Mouse (Mus musculus): ENCODE results near the gene Tmem235.
A peak's percentile ranks its signal among the peaks of the same experiment; 100 is the strongest.
"Not testable (repeated sequence)": the region's sequence is repeated elsewhere in the genome, so short reads cannot be mapped to it uniquely, and the experiment has no call there.

Gene Tmem235

DNA sequence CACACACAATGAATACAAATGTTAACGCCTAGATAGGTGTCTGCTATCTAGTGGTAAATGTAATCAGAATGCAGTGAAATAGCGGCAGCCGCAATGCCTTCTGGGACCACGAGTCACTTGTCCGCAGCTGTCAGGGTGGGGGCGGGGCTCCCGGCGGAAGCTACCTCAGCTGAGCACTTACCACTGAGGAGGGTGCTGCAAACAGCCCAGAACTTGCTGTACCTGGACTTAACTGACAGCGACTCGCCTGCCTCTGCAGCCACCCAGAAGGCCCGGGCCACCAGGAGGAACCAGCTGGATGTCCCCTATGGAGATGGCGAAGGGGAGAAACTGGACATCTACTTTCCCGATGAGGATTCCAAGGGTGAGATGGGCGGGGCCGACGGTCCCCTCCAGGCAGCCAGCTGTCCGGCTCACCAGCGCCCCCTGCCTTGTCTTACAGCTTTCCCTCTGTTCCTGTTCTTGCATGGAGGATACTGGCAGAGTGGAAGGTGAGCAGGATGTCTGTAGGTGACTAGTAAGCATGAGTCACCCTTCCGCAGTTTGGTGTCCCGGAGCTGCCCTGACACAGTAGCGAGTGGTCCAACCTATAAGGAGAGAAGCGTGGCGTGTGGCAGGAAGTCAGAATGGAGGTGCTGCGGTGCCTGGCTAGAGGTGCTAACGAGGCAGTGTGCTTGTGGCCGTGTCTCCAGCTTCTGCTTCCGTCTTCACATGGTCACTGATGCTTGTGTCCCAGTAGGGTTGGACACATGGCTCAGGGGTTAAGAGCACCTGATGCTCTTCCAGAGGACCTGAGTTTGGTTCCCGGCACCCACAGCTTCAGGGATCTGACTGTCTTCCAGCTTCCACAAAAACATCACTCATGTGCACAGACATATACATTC is 28.2 kb upstream of the Tmem235 start:
- DNase-seq (ENCODE audit: low spot score in 2 of 2): peak; percentile 87 to 91

- DNase-seq (ENCODE audit: low spot score in 2 of 2): not testable (repeated sequence)
Observed at GRCm38 (mm10) chr11:117833509-117833908, 27.0 kb upstream of the Tmem235 start.

DNA sequence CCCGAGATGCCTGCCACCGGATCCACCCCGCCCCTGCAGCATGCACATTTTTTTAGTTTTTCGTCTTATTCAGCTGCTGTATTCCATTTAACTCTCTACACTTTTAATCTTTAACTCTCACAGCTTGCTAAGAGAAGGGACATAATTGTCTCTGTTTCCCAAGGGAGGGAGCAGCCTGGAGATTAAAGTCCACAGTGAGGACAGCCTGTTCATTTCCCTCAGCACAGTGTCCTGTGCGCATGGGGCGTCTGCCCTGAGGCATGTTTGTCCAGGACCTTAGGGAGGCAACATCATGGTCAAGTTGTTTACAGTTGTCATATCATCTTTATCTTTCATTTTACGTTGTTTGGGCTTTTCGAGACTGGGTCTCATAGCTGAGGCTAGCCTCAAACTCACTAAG is 26.5 kb upstream of the Tmem235 start:
- DNase-seq (ENCODE audit: low spot score in 2 of 2): no peak

- peak in 1 of 2 experiments; percentile 60 for DNase-seq (ENCODE audit: low spot score in 2 of 2)
Observed at GRCm38 (mm10) chr11:117836306-117836705, 24.2 kb upstream of the Tmem235 start.

GRCm38 (mm10) chr11:117838572-117838971 is 22.0 kb upstream of the Tmem235 start:
- DNase-seq (ENCODE audit: low spot score in 2 of 2): peak; percentile 68 to 77

DNA sequence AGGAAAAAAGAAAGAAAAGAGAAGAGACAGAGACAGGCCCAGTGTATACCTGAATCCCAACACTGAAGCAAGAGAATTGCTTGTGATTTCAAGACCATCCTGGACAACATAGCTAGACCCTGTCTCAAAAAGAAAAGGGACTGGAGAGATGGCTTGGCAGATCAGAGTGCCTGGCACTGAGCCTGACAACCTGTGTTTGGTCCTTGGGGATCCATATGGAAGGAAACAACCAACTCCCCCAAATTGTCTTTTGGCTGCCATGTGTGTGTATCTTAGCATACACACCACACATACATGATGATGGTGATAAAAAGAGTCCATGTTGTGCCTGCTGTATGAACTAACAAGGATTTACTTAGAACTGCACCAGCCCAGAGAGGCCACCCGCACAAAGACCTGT is 21.5 kb upstream of the Tmem235 start:
- no peak for DNase-seq (ENCODE audit: low spot score in 2 of 2)

DNA sequence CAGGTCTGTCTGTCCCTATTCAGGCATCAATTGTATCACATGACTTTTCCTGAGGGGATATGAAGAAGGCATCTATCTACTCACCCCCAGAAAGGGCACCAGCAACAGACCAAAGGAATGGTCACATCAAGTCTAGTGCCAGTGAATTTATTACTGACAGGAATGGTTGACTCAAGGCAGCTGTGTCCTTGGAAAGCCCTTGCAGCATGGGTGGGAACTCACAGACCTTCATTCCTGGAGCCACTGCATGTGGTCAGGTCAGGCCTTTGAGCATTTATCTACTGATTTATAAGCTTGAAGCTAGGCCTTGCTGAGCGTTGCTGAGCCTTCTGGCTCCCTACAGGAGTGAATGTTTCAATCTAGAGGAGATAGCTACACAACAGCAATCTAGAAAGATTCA is 19.6 kb upstream of the Tmem235 start:
- DNase-seq (ENCODE audit: low spot score in 2 of 2): no peak

- DNase-seq (ENCODE audit: low spot score in 2 of 2): no peak
Observed at GRCm38 (mm10) chr11:117843434-117843833, 17.1 kb upstream of the Tmem235 start.

- DNase-seq (ENCODE audit: low spot score in 2 of 2): no peak
Observed at GRCm38 (mm10) chr11:117844997-117845396, 15.6 kb upstream of the Tmem235 start.

DNA sequence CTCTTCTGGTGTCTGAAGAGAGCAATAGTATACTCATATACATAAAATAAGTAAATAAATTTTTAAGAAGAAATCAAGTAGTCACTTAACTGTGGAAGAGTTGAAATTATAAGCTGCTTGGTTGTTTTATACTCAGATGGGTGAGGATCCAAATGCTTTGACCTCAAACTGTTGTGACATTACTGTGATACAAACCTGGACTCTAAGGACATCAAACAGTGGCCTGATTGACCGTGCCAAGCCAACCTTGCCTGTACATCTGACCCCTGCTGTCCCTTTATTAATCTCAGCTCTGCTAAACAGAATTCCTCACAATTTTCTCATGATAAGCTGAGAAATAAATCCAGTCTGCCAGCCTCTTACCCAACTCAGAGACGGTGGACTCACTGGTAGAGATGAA is 14.9 kb upstream of the Tmem235 start:
- DNase-seq (ENCODE audit: low spot score in 2 of 2): no peak

DNA sequence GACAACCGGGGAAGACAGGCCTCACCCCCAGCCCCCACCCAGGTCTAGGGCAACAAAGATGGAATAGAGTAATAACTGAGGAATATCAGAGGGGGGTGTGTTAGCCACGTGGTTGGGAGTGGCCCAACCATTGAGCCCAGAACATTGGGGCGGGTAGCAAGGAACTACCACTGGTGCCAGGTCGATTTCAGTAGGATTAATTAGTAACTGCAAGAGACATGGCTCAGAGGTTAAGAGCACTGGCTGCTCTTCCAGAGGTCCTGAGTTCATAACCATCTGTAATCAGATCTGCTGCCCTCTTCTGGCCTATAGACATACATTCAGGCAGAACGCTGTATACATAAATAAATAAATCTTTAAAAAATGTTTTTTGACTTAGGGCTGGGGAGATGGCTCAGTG is 13.9 kb upstream of the Tmem235 start:
- DNase-seq (ENCODE audit: low spot score in 2 of 2): no peak

GRCm38 (mm10) chr11:117847593-117848215 is 12.8 kb upstream of the Tmem235 start:
- DNase-seq (ENCODE audit: low spot score in 2 of 2): no peak

DNA sequence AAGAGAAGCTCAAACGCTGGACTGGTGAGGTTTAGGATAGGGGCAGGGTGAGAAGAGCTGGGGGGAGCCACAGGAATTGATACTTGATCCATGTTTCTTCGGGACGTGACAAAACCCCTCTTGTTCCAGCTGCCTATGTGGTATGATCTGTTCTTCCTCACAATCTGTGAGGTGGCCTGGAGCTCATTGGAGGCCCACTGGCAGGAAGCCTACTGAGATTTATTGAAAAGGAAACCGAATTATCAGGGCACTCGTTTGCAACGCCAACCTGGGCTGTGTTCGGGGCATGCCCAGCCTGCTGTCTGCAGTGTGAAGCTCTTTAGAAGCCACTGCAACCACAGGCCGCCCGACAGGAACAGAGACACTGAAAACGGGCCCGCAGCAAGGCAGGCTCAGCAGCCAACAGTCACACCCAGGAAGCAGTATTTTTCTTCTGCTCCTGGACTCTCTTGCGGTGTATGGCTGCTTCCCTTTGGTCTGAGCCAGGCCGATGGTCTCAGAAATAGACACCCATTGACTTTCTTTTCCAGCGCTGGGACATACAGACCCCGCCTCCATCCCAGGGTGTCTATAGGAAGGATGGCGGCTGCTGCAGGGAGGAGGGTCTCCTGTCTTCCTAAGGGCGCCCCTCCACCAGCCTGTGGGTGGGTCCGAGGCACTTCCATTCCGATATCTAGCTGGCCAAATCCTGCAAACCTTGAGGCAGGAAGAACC is 12.1 kb upstream of the Tmem235 start:
- DNase-seq (ENCODE audit: low spot score in 2 of 2): peak; percentile 74 to 75

DNA sequence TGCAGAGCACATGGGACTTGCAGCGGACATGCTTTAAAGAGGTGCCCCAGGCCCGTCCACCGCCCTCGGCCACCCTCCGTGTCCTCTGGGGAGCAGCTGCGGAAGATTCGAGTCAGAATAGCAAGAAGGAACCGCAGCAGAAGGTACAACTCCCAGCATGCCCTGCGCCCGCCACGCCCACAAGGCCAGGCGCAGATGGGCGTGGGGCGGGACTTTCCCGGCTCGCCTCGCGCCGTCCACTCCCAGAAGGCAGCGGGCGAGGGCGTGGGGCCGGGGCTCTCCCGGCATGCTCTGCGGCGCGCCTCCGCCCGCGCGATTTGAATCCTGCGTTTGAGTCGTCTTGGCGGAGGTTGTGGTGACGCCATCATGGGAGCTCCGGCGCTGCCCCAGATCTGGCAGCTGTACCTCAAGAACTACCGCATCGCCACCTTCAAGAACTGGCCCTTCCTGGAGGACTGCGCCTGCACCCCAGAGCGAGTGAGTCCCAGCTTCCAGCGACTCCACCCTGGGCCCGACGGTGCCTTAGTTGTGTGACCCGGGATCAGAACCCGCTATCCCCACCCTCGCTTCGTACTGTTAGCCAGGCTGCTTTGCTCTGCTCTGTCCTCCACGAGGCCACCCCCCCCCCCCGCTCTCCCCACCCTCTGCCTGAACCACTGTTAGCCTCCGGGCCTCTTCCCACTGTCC is 11.4 kb upstream of the Tmem235 start, which contains the start of gene Birc5:
Gene Birc5 (plus strand): TSS at position 267 of the 687 bp plus-strand sequence.
- peak; percentile 97 to 98 for DNase-seq (ENCODE audit: low spot score in 2 of 2)

GRCm38 (mm10) chr11:117852875-117853274 is 7.7 kb upstream of the Tmem235 start:
- no peak for DNase-seq (ENCODE audit: low spot score in 2 of 2)

- no peak for DNase-seq (ENCODE audit: low spot score in 2 of 2)
Observed at GRCm38 (mm10) chr11:117854241-117854640, 6.3 kb upstream of the Tmem235 start.

GRCm38 (mm10) chr11:117855360-117855759 is 5.2 kb upstream of the Tmem235 start:
- no peak for DNase-seq (ENCODE audit: low spot score in 2 of 2)

DNA sequence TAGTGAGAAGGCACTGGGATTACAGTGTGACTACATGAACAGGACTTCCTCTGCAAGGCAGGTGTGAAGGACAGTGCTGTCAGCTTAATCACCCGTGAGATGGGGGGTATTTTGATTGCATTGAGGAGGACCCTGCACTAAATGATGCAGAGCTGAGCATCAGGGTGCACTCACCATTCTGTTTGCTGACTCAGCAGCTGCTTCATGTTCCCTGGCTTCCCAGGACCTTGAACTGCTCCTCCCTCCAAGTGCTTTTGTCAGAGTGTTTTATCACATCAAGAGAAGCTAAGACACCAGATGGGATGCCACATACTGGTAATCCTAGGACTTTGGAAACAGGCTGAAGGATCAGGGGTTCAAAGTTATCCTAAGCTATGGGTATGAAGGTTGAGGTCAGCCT is 4.6 kb upstream of the Tmem235 start:
- no peak for DNase-seq (ENCODE audit: low spot score in 2 of 2)

GRCm38 (mm10) chr11:117857462-117857861 is 3.1 kb upstream of the Tmem235 start:
- no peak for DNase-seq (ENCODE audit: low spot score in 2 of 2)

GRCm38 (mm10) chr11:117858392-117858791 is 2.2 kb upstream of the Tmem235 start:
- DNase-seq (ENCODE audit: low spot score in 2 of 2): no peak

GRCm38 (mm10) chr11:117863174-117863856 is 2.8 kb downstream of the Tmem235 start:
- no peak for DNase-seq (ENCODE audit: low spot score in 2 of 2)

Data from spleen, postnatal 36 days (tissue).